Mouse (Mus musculus) stomach, postnatal 0 days (tissue): ENCODE data around the gene Snrpg. TPM values are rescaled to one million over a fixed set of nuclear protein-coding genes. Genes with fewer than 3 reads are reported as not detected.
A peak's percentile ranks its signal among the peaks of the same experiment; 100 is the strongest.

ENCODE experiments used
- ATAC-seq: fragments of 200-750 bp; cut with Nextera tagmentation; 2 replicates; pipeline ENCODE4 v1.8.0; 2017; ENCODE audit not compliant: low FRiP score, low TSS enrichment
- DNase-seq: peaks from one replicate; pipeline ENCODE4 v3.0.0-alpha.2; 2016; ENCODE audit warnings: low spot score
- H3K27ac ChIP-seq: fragments of 300-500 bp; sonication (generic); replicated peaks from 2 replicates; pipeline ENCODE4 v1.5.1; 2014; ENCODE audit warnings: mild to moderate bottlenecking, control low read depth
- H3K27me3 ChIP-seq: fragments of 300-500 bp; sonication (generic); 2 replicates; pipeline ENCODE4 v1.6.1; 2014; ENCODE audit warnings: low read length; ENCODE audit not compliant: control insufficient read depth, insufficient read depth
- H3K36me3 ChIP-seq: fragments of 300-500 bp; sonication (generic); 2 replicates; pipeline ENCODE4 v1.6.1; 2014; ENCODE audit warnings: low read length, mixed read lengths; ENCODE audit not compliant: control insufficient read depth, insufficient read depth
- H3K4me1 ChIP-seq: fragments of 300-500 bp; sonication (generic); replicated peaks from 2 replicates; pipeline ENCODE4 v1.6.1; 2014; ENCODE audit warnings: antibody characterized with exemption; ENCODE audit not compliant: control insufficient read depth, insufficient read depth
- H3K4me2 ChIP-seq: fragments of 300-500 bp; sonication (generic); replicated peaks from 2 replicates; pipeline ENCODE4 v1.6.1; 2014; ENCODE audit warnings: low read depth, mild to moderate bottlenecking, control low read depth, moderate library complexity
- H3K4me3 ChIP-seq: fragments of 300-500 bp; sonication (generic); 2 replicates; pipeline ENCODE4 v1.5.1; 2014; ENCODE audit warnings: low read depth, low read length, control low read depth
- H3K9ac ChIP-seq: fragments of 300-500 bp; sonication (generic); 2 replicates; pipeline ENCODE4 v1.6.1; 2014; ENCODE audit warnings: mild to moderate bottlenecking, low read length, control low read depth, mixed read lengths
- H3K9me3 ChIP-seq: fragments of 300-500 bp; sonication (generic); 2 replicates; pipeline ENCODE4 v1.6.1; 2016; ENCODE audit warnings: low read length; ENCODE audit not compliant: control insufficient read depth
- CTCF ChIP-seq: IDR thresholded peaks from 2 replicates; pipeline ENCODE4 v1.5.1; 2016; ENCODE audit warnings: antibody characterized with exemption, low read depth, mild to moderate bottlenecking, moderate library complexity
- EP300 ChIP-seq: optimal IDR thresholded peaks from 2 replicates; pipeline ENCODE3; 2016; ENCODE audit warnings: antibody characterized with exemption
- WGBS: fragments of 180-500 bp; shearing (Covaris S2); extraction: QIAGEN DNeasy Blood & Tissue Kit; methylation state at CpG from one replicate; pipeline ENCODE4 v1.1.7; 2014; 5-methylcytosine and 5-hydroxymethylcytosine counted together
- polyA plus RNA-seq: library from polyadenylated mRNA; unstranded; fragments of >200 nt; fragmentation: Nextera tagmentation; extraction: Ambion mirVana; gene quantifications from 2 replicates; pipeline ENCODE4 v1.2.1, GENCODE M21; 2015

Gene Snrpg
- polyA plus RNA-seq, 1 experiment from 2014 or later: 277 TPM

GRCm38 (mm10) chr6:86403728-86404099, 32.6 kb downstream of the Snrpg start:
- H3K9me3 ChIP-seq: no peaks in the 10 kb centered on the region
- peak overlapping the region; percentile 95; the same call in 1 of the 2 replicates for H3K9ac ChIP-seq
- no peak; the same call in 1 of the 2 replicates for TF ChIP-seq CTCF
- no peak for TF ChIP-seq EP300
- ATAC-seq (peak; percentile 59; the same call in 1 of the 2 replicates), DNase-seq (peak; percentile 83)
- H3K4me2 ChIP-seq: peak overlapping the region; percentile 42
- H3K4me3 ChIP-seq: peak overlapping the region; percentile 87
- no peaks in the 10 kb centered on the region for H3K36me3 ChIP-seq
- H3K4me1 ChIP-seq: no peaks in the 10 kb centered on the region
- H3K27ac ChIP-seq: peak overlapping the region; percentile 100
- 0% methylated on average over 15 of the region's 15 CpGs for WGBS
- no peaks in the 10 kb centered on the region for H3K27me3 ChIP-seq

DNA sequence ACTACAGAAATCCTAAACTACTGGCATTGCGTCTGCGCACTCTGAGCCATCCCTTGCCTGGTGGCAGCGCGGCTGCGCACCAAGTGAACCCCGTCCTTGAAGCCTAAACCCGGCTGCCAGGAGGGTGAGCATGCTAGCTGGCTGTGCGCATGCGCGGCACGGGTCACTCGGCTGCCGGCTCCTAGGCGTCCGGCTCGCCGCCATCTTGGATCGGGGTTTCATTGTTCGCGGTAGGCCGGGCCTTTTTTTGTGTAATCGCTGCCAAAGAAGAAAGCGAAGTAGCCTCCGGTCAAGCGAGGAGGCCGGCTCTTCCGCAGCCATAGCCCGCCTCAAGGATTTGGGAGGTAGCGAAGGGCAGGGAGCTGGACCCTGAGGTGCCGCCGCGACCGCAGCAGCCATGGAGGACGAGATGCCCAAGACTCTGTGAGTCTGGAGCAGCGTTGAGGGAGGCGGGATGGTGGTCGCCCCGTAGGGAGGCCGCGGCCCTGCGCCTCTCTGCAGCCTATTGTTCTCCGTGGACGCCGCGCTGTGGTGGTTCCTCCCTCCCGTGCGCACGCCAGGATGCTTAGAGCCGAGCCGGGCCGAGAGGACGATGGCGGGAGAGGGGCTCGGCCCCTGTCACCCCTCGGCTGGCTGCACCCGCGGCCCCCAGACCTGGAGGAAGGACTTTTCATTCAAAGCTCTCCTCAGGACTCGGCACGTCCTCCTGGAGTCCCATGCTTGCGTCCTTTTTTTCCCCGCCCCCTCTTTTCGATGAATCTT, 33.2 kb downstream of the Snrpg start, which contains the start of gene Tia1:
Gene Tia1 (plus strand): TSS at position 120 of the 762 bp plus-strand sequence.
- ATAC-seq: peak; percentile 94
- TF ChIP-seq EP300: no peak
- TF ChIP-seq CTCF: no peak
- no peaks in the 10 kb centered on the region for H3K9me3 ChIP-seq

GRCm38 (mm10) chr6:86404996-86405395, 33.9 kb downstream of the Snrpg start:
- H3K9me3 ChIP-seq: no peaks in the 10 kb centered on the region
- under 1% methylated on average over 11 of the region's 11 CpGs for WGBS
- peak overlapping the region; percentile 65 for H3K4me2 ChIP-seq
- no peaks in the 10 kb centered on the region for H3K27me3 ChIP-seq
- ATAC-seq (no peak), DNase-seq (no peak)
- H3K36me3 ChIP-seq: no peaks in the 10 kb centered on the region
- no peaks in the 10 kb centered on the region for H3K4me1 ChIP-seq
- H3K9ac ChIP-seq: peak overlapping the region; percentile 95
- TF ChIP-seq EP300: no peak
- no peak for TF ChIP-seq CTCF
- H3K4me3 ChIP-seq: peak overlapping the region; percentile 87
- H3K27ac ChIP-seq: peak overlapping the region; percentile 100; the same call in 1 of the 2 replicates

More for the DNA sequence above, 33.2 kb downstream of the Snrpg start, which contains the start of gene Tia1:
- H3K27ac ChIP-seq: peak within 1 kb of the TSS; percentile 100
- 0% methylated on average over 62 of the region's 62 CpGs for WGBS
- H3K4me3 ChIP-seq: peak within 1 kb of the TSS; percentile 87
- H3K4me1 ChIP-seq: no peaks in the 10 kb centered on the region
- DNase-seq: peak; percentile 96
- H3K27me3 ChIP-seq: no peaks in the 10 kb centered on the region
- peak within 1 kb of the TSS; percentile 65 for H3K4me2 ChIP-seq
- H3K36me3 ChIP-seq: no peaks in the 10 kb centered on the region
- peak within 1 kb of the TSS; percentile 95 for H3K9ac ChIP-seq

DNA sequence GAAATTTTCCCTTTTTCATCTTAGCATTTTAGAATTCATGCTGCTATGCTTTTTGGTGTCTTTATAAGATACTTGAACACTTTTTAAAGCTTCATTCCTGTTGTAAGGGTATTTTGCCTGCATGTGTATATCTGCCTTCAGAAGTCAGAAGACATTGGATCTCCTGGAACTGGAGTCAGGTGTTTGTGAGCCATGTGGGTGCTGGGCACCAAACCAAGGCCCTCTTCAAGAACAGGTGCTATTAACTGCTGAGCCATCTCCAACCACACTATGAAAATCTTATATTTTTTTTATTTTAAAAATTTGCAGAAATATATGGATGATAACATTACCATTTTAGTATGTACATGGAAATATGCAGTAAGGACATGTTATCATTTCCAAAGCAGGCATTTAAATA, 35.2 kb downstream of the Snrpg start:
- Histone ChIP-seq H3K9me3 (no peaks in the 10 kb centered on the region), H3K4me3 (no peak overlapping the region), H3K4me1 (no peaks in the 10 kb centered on the region), H3K9ac (no peak overlapping the region), H3K4me2 (no peak overlapping the region), H3K27me3 (no peaks in the 10 kb centered on the region), H3K36me3 (no peaks in the 10 kb centered on the region), H3K27ac (no peak overlapping the region)
- DNase-seq (no peak), ATAC-seq (no peak)
- TF ChIP-seq CTCF (no peak), EP300 (no peak)

DNA sequence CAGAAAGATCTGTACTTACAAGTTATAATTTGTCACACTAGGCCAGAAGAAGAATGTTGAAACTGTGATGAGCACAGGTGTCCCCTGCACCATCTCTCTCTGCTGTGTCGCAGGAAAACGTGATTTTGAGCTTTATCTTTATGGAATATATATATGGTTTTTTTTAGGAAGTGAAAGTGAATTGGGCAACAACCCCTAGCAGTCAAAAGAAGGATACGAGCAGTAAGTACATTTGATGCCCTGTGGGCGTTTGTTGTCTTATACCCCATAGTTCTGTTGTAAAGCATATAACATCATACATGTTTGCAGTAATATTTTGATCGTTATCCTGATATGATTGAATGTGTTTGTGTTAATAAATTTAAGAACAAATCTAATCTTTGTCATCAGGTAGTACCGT, 47.6 kb downstream of the Snrpg start:
- Histone ChIP-seq H3K27me3 (no peaks in the 10 kb centered on the region), H3K27ac (no peak overlapping the region), H3K9me3 (no peaks in the 10 kb centered on the region), H3K4me2 (no peak overlapping the region), H3K9ac (no peak overlapping the region), H3K4me1 (no peaks in the 10 kb centered on the region), H3K36me3 (peaks cover 24% of the 10 kb centered on the region), H3K4me3 (no peak overlapping the region)
- 91% methylated on average over 6 of the region's 6 CpGs for WGBS
- TF ChIP-seq CTCF: no peak
- no peak for TF ChIP-seq EP300
- no peak for ATAC-seq
- DNase-seq: no peak

GRCm38 (mm10) chr6:86419239-86419638, 48.1 kb downstream of the Snrpg start:
- Histone ChIP-seq H3K4me1 (no peaks in the 10 kb centered on the region), H3K9me3 (no peaks in the 10 kb centered on the region), H3K9ac (no peak overlapping the region), H3K4me3 (no peak overlapping the region), H3K27ac (no peak overlapping the region), H3K27me3 (no peaks in the 10 kb centered on the region), H3K36me3 (peaks cover 24% of the 10 kb centered on the region), H3K4me2 (no peak overlapping the region)
- no peak for ATAC-seq
- no peak for DNase-seq
- WGBS: 87% methylated on average over 3 of the region's 3 CpGs
- TF ChIP-seq EP300: no peak
- no peak for TF ChIP-seq CTCF
